Mouse (Mus musculus) embryonic facial prominence, embryonic 14.5 days (tissue): Measurements from ENCODE around the gene Tinagl1. TPM values are rescaled to one million over a fixed set of nuclear protein-coding genes. Genes with fewer than 3 reads are reported as not detected.

Source experiments
- polyA plus RNA-seq: library from polyadenylated mRNA; unstranded; fragments of >200 nt; fragmentation: Nextera tagmentation; extraction: Ambion mirVana; gene quantifications from 2 replicates; pipeline ENCODE4 v1.2.1, GENCODE M21; 2014

The Tinagl1 gene
- polyA plus RNA-seq, 1 experiment from 2014 or later: 23.9 TPM

Other genes with a start within 250 kb of the Tinagl1 start
- 0.08 TPM in 1 of 2 replicates, not detected in the other for gene Spocd1, start 245.9 kb downstream of the Tinagl1 start, polyA plus RNA-seq
- 4.0 and 6.7 TPM in 2 replicates for gene Adgrb2, start 190.3 kb downstream of the Tinagl1 start, polyA plus RNA-seq
- 180 and 188 TPM in 2 replicates for gene Col16a1, start 127.3 kb downstream of the Tinagl1 start, polyA plus RNA-seq
- 67.1 and 68.6 TPM in 2 replicates for gene Pef1, start 72.6 kb downstream of the Tinagl1 start, polyA plus RNA-seq
- 0.19 and 0.30 TPM in 2 replicates for gene Hcrtr1, start 35.8 kb downstream of the Tinagl1 start, polyA plus RNA-seq
- gene Gm853, start 47.3 kb upstream of the Tinagl1 start, polyA plus RNA-seq: not detected in 2 replicates
- 89.2 and 113 TPM in 2 replicates for gene Serinc2, start 104.1 kb upstream of the Tinagl1 start, polyA plus RNA-seq
- 89.0 and 117 TPM in 2 replicates for gene Fabp3, start 133.5 kb upstream of the Tinagl1 start, polyA plus RNA-seq
- gene Gm10570, start 133.6 kb upstream of the Tinagl1 start, polyA plus RNA-seq: not detected in 2 replicates
- 73.3 and 75.2 TPM in 2 replicates for gene Zcchc17, start 184.8 kb upstream of the Tinagl1 start, polyA plus RNA-seq
- 119 and 134 TPM in 2 replicates for gene Snrnp40, start 185.0 kb upstream of the Tinagl1 start, polyA plus RNA-seq